Mouse (Mus musculus): ENCODE data around the gene Neurl4.
A peak's percentile ranks its signal among the peaks of the same experiment; 100 is the strongest.

Gene Neurl4

DNA sequence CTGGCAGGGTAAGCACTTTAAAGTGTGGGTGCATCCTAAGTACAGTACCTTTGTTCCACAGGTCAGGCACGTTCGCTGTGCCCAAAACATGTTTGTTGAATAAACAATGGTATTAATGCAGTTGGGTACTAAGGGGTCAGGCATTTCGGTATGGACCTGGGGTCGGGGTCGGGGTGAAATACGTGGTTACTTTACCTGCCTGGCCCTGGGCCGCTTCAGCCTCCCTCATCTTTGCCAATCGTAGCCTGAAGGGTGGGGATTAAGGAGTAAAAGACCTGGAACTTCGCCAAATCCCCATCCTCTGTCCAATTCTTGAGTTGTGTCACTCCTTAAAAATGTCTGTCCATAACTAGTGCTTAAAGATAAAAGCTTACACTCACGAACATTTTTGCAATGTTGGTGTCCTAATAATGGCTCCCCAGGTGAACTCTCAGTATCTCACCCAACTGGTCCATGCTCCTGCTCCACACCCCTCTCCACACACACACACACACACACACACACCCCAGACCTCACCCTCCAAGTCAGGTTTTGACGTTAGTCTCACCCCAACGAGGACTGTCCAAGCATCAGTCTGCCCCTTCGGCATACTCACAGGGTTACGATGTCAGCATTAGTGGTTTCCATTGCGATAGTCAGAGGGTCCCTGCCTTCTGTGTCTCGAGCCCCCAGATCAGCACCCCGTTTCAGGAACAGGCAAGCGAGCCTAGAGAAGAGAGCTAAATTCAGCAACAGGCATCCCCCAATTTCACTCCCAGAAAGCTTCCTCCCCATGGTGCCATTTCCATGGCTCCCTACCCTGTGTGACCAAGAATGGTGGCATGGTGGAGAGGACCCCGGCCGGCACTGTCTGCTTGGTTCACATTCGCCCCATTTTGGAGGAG lies 18.8 kb upstream of the Neurl4 start:
- DNase-seq (ENCODE audit: low spot score in 2 of 2) = no peak

DNA sequence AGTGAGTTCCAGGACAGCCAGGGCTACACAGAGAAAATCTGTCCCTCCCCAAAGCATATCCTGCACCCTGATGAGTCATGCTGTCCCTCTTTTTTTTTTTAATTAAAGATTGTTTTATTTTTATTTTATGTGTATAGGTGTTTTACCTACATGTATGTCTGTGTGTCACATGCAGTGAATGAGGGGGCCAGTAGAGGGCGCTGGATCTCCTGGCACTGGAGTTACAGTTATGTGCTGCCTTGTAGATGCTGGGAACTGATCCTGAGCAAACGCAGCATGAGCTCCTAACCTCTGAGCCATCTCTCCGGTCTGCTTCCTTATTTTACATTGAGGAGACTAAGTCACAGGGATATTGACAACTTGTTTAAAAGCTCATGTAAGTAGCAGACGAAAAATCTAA lies 17.8 kb upstream of the Neurl4 start:
- DNase-seq (ENCODE audit: low spot score in 2 of 2) = no peak

DNA sequence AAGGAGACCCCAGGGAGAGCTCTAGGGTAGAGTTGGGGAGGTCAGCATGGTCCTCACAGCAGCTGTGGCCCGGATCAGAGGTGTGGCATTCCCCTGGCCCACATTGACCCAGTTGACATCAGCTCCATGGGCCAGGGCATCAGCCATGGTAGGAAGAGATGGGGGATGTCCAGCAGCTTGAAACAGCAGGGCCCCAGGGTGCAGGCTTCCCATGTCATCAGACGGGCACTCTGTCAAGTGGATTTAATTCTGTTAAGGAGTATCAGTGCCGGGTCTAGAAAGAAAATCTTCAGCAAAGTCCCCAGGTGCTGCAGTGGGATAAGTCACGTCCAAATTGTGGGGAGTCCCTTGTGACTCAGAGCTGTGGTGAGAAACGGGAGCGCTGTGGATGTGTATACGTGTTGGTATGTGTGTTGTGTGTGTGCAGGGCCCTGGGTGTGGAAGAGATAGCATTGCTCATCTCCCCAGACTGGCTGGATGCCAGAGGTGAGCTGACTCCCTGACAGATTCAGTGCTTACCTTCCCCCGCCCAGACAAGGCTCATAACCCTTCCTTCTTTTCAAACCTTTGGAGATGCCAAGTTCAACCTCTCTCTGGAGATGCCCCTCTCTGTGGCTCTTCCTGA lies 17.2 kb upstream of the Neurl4 start:
- DNase-seq (ENCODE audit: low spot score in 2 of 2) = no peak

DNA sequence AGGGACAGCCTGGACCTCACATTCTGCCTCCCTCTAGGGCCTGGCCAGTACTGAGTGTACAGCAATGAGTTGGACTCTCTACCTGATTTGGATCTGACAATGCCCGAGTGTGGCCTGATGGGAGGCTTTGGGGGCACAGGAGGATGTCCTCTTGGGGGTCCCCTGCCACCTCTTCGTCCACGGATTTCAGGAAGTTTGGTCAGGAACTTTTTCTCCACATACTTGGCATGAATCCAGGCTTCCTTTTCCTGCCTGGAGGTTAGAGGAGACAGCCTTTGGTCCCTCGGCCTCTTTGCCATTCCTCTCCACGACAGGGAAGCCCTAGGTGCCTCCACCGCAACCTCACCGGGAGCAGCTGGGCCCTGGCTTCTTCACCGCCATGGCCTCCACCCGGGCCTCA lies 16.6 kb upstream of the Neurl4 start:
- peak in 1 of 2 experiments; percentile 26 for DNase-seq (ENCODE audit: low spot score in 2 of 2)

DNA sequence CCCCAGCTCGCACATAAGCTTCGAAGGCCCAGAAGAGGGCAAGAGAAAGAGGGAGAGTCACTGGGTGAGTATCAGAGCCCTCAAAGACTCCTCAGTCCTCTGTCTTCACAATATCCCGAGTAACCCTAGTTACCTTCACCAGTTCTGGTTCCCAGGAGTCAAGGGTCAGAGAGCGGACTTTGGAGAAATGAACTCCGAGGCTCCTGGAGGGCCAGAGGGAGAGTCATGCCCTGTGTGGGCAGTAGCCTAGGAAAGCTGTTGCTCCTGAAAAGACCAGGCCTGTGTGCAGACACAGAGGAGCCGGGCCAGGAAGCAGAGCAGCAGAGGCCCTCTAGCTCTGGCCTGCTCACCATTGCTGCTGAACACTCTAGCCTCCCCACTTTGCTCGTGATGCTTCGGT lies 16.2 kb upstream of the Neurl4 start:
- no peak for DNase-seq (ENCODE audit: low spot score in 2 of 2)

DNA sequence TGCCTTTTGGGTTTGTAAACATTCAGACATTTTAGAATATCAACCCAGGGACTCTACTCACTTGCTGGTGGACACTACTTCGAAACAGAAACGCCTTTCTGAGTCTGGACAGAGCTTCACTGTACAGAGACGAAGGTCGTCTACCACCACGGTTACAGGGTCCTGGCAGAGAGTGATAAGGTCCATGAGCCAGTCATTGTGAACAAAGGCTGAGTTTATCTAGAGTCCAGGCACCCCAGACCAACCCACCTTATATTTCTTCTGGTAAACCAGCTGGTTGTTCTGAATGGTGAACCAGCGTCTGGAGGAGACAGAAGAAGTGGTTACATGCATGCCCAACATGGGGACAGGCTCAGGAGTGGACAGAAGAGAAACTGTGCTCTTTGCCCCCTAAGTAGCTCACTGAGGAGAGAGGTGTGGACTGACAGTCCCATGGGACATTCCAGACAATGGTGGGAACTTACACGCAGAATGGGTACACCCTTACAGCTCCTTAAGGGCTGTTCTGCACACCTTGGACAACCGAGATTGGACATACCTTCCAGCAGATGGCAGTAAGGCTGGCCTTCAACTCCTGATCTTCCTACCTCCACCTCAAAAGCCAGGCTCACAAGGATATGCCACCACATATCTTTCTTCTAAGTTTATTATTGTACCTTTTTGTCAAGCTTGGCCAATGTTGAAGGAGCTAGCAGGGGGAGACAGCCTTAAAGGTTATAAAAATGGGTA lies 13.8 kb upstream of the Neurl4 start:
- DNase-seq (ENCODE audit: low spot score in 2 of 2) = no peak

DNA sequence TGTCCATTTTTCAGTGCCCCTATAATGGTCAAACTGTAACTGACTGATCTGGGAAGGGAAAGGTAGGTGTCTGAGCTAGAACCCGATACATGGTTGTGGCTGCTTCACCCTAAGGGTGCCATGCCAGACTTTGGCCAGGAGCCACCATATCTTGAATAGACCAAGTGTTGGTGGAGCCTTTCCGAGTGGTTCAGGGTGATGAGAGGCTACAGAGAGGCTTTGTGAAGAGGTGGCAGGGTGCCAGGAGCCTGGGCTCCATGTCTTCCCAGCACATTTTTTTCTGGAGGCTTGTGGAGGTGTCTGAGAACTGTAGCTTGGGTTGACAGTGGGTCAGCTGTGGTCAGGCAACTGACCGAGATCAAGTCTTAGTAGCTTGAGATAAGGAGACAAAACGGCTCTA lies 9.4 kb upstream of the Neurl4 start:
- DNase-seq (ENCODE audit: low spot score in 2 of 2) = no peak

DNA sequence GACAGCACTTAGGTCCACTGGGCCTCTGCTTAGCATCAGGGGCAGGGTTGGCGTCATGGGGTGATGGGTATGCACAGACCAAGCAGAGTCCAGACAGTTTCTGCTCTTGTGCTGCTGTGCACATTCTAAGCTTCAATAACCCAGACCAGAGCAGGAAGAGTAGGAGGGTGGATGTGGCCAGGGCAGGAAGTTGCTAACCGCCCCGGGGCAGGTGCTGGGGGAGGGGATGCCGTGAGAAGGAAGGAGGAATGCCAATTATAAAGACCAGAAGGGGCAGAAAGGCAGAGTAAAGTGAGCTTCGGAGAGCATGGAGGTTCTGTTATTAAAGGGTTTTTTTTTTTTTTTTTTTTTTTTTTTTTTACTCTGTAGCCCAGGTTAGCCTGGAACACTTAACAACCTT lies 6.2 kb upstream of the Neurl4 start:
- no peak for DNase-seq (ENCODE audit: low spot score in 2 of 2)

DNA sequence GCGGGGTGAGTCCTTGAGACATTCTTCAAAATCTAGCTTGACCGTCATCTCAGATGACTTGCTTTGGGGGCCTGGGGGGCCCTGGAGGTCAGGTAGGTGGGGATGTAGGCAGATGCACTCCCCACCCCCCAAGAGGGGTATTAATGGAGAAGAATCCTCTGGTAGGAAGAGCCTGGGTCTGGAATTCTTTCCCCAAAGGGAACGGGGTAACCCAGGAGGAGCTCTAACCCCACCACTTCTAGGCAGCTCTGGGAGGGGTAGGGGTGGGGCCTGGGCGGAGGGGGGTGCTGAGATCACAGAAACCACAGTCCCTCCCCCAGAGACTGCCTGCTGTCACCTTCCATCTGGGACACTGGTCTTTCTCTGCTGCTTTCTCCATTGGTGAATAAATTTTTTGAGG lies 5.6 kb upstream of the Neurl4 start, which contains the start of gene Acap1:
Gene Acap1 (minus strand): TSS at position 249 of the 400 bp plus-strand sequence.
- DNase-seq (ENCODE audit: low spot score in 2 of 2) = no peak

DNA sequence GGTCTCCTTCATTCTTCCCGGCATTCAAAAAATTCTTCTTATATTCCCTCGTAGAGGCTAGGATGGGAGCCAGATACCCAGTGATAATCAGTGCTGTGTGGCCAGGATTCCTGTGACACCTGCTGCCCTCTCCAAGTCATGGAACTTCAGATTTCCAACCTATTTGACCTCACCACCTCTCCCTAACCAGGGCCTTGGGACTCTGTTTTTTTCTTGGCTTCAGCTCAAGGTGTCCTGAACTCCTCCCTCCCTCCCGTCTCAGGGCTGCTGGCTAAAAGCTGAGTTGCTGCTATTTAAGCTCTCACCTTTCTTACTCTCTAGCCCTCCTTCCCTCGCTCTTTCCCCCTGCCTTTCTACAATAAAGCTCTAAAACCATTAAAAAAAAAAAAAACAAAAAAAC lies 1.0 kb upstream of the Neurl4 start:
- no peak for DNase-seq (ENCODE audit: low spot score in 2 of 2)

DNA sequence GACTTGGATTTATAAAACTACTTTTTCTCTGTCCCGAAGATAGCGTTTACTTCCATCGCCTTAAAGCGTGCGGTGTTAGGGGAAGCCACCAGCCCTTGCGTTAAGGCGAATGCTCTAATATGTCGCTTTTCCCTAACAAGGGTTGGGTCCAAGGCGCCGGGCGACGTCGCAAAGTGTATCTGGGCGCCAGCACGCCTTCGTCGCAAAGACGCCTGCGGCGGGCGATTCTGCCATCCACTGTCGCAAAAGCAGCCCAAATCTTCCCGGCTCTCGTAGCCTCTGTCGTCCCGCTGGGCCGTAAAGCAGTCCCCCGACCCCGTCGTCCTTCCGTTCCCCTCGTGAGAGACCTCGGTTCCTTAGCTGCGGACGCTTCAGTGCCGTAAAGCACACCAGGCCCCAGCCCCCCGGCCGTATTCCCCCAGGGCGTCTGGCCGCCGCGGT lies 554 bp downstream of the Neurl4 start:
- DNase-seq (ENCODE audit: low spot score in 2 of 2) = peak; percentile 97 to 98

DNA sequence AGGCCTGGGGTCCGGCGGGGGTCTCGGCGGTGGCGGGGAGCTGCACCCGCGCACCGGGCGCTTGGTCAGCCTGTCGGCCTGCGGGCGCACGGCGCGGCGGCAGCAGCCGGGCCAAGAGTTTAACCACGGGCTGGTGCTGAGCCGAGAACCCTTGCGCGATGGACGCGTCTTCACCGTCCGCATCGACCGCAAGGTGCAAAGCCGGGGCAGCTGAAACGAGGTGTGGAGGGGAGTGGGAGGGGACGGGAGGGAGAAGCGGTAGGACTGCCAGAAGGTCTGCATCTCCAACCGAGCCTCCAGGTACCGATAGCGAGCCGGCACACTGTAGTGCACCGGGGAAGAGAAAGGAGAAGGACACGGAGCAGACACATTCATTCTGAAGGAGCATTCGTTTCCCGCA lies 1.1 kb downstream of the Neurl4 start:
- DNase-seq (ENCODE audit: low spot score in 2 of 2) = peak in 1 of 2 experiments; percentile 27

DNA sequence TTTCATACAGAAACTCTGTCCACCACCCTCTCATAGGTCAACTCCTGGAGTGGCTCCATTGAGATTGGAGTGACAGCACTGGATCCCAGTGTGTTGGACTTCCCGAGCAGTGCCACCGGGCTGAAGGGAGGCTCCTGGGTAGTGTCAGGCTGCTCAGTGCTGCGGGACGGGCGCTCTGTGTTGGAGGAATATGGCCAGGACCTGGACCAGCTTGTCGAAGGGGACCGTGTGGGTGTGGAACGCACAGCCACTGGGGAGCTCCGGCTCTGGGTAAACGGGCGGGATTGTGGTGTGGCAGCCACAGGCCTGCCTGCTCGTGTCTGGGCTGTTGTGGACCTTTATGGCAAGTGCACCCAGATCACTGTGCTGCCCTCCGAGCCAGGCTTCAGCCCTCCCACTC lies 2.1 kb downstream of the Neurl4 start:
- DNase-seq (ENCODE audit: low spot score in 2 of 2) = no peak

DNA sequence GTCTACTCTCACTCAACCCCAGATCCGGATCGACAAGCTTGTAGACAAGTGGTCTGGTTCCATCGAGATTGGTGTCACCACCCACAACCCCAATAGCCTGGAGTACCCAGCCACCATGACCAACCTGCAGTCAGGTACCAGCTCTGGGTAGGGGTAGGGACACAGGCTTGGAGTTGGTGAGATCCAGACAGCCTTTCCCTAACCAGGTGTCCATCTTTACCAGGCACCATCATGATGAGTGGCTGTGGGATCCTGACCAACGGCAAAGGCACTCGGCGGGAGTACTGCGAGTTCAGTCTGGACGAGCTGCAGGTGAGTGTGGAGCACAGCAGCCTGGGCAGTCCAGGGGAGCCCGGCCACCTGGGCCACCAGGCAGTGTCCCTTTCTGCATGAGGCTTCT lies 3.4 kb downstream of the Neurl4 start:
- no peak for DNase-seq (ENCODE audit: low spot score in 2 of 2)

DNA sequence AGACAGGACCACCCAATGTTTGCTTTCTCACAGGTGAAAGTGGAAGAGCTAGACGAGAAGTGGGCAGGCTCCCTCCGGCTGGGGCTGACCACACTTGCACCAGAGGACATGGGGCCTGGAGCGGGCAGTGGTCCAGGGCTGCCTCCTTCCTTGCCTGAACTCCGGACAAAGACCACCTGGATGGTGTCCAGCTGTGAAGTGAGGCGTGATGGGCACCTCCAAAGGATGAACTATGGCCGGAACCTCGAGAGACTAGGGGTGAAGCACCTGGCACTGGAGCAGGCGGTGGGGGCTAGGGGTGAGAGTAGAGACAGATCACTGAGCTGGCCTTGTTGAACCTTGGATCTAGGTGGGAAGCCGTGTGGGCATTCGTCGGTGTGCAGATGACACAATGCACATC lies 7.8 kb downstream of the Neurl4 start:
- no peak for DNase-seq (ENCODE audit: low spot score in 2 of 2)

DNA sequence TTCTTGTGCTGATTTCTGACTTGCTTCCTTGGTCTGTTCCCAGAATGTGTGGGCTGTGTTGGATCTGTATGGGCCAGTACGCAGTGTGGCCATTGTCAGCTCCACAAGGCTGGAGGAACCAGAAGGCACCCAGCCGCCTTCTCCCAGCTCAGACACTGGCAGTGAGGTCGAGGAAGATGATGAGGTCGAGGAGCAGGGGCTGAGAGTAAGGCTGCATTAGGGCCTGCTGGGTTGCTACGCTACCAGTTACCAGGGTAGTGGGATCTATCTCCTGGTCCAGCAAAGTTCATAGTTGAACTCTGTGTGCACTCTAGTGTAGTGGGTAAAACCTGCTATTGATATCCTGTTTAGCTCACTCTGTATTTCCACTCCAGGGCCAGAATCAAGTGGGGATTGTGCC lies 8.3 kb downstream of the Neurl4 start:
- DNase-seq (ENCODE audit: low spot score in 2 of 2) = no peak

DNA sequence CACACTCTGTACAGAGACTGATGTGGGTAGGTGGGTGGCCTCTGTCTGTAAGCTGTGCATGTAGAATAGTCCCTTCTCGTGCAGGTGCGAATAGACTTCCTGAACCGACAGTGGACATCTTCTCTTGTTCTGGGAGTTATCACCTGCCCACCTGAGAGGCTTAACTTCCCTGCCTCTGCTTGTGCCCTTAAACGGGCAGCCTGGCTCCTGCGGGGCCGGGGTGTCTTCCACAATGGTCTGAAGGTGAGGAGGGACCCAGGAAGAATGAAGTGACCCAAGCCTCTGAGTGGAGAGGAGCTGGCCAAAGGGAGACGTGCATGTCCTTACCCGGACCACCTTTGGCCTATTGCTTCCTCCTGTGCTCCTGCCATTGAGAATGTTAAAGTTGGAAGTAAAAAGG lies 9.3 kb downstream of the Neurl4 start:
- no peak for DNase-seq (ENCODE audit: low spot score in 2 of 2)

DNA sequence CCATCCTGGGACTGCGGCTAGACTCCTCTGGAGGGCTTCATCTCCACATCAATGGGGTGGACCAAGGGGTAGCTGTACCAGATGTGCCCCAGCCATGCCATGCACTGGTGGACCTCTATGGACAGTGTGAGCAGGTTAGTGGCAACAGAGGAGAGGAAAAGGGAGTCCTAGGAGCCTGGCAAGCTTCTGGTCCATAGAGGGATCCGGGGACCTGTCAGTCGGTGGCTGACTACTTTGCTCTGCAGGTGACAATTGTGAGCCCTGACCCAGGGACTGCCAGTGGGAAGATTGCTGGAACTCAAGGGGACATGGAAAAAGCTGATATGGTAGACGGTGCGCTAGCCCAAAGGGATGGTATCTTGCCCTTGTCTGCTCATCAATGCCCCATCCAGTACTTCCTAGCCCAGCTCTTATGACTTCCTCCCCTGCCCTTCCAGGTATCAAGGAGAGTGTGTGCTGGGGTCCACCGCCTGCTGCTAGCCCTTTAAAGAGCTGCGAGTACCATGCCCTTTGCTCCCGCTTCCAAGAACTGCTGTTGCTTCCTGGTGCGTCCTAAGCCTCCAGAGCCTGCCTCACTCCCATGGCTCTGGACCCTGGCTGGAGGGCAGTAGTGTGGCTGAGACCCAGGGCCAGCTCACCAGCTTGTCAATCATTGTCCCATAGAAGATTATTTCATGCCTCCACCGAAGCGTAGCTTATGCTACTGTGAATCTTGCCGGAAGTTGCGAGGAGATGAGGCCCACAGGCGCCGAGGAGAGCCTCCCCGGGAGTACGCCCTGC lies 10.1 kb downstream of the Neurl4 start:
- DNase-seq (ENCODE audit: low spot score in 2 of 2) = no peak

DNA sequence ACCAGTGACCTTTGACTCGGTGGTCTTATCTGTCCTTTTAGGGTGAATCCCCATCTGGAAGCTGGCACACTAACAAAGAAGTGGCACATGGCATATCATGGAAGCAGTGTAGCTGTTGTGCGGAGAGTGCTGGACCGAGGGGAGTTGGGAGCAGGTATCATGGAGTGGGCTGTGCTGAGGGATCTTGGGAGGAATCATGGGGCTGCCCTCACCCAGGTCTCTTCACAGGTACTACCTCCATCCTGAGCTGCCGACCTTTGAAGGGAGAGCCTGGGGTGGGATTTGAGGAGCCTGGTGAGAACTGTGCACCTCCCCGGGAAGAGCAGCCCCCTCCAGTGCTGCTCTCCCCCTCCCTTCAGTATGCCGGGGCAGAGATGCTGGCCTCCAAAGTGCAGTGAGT lies 10.8 kb downstream of the Neurl4 start:
- no peak for DNase-seq (ENCODE audit: low spot score in 2 of 2)

DNA sequence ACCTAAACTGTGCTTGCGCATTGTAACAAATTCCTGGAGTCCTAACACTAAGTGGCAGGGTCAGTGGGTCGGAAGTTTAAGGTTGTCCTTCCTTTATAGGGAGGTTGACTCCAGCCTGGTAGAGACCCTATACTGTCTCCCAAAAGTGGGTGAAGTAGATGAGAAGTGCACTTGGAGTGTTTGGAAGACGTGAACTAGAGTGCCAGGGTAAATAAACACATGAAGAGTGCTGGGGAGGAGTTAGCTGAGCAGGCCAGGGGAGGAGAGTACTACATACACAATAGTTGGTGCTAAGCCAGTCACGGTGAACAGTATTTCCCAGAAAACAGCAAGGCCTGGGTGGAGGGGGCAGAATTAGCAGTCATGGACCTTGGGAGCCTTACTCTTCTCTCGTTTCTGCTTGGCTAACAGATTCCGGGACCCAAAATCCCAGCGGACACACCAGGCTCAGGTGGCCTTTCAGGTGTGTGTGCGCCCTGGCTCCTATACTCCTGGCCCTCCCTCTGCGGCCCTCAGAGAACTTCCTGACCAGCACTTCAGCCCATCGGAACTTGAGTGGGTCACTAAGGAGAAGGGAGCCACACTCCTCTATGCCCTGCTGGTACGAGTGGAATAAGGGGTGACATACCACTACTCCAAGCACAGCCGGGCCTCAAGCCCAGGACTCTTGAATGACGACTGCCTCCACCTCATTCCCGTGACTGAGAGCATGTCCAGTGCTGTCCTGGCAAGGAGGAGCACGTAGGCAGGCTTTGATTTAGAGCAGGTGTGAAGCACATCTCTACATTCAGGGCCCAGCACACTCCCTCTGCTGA lies 12.1 kb downstream of the Neurl4 start:
- DNase-seq (ENCODE audit: low spot score in 2 of 2) = no peak

Measured in heart, adult 9 months (tissue).